Mouse (Mus musculus) right cerebral cortex, adult 18-20 months (tissue): ENCODE data around the gene Amdhd2.
A peak's percentile ranks its signal among the peaks of the same experiment; 100 is the strongest.

Source experiments
- DNase-seq: peaks from one replicate; pipeline ENCODE4 v3.0.0; 2022; ENCODE audit warnings: mixed read lengths

The Amdhd2 gene

GRCm38 (mm10) chr17:24163176-24163962 lies at the start of gene Amdhd2:
Gene Amdhd2, minus strand, starts transcription at chr17:24163766.
- DNase-seq: peak; percentile 98

DNA sequence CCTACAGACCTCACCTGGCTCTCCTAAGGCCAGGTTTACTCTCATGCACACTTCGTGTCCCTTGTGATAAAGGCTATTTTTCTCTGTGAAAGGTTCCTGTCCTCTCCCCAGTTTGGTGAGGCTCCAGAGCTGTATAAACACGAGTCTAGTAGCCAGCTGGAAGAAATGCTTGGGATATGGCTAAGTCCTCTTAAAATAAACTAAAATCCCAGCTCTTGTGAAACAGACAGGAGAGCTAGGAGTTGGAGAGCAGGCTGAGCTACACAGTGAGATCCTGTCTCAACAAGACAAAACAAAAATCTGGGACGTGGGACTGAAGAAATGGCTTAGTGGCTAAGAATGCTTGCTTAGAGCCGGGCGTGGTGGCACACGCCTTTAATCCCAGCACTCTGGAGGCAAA lies 49.6 kb upstream of the Amdhd2 start:
- no peak for DNase-seq

GRCm38 (mm10) chr17:24212441-24213018 lies 49.0 kb upstream of the Amdhd2 start:
- DNase-seq: no peak

DNA sequence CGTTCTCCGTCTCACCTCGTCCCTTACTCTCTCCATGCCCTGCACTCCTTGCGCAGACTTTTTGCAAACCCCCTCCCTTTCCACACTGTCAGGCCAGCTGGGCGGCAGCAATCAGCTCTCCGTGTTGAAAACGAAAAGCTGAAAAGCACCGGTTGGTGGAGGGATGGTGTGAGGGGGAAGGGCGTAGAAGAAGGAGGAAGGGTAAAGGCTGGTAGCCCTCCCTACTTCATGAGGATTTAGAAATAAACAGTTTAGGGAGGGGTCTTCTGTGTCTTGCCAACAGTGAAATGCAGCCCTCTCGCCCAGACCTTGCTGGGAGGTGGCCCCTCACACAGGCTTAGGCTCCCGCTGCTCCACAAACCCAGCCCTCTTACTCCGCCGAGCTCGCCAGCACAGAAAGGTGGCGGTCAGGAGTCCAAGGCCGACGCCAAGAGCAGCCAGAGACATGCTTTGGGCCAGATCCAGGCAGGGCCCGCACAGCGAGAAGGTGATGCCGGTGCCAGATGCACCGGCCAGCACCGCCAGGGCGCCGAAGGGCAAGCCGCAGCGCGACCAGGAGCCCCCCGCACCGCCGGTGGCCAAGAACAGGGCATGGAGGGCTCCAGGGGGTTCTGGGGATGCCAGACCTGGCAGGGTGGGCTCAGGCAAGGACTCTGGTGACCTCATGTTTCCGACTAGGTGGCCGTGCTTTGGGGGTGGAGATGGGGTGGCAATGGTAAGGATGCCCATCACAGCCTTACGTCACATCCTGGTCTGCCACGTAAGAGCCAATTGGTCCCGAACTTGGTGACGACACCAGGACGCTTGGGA lies 48.3 kb upstream of the Amdhd2 start:
- DNase-seq: peak; percentile 92

DNA sequence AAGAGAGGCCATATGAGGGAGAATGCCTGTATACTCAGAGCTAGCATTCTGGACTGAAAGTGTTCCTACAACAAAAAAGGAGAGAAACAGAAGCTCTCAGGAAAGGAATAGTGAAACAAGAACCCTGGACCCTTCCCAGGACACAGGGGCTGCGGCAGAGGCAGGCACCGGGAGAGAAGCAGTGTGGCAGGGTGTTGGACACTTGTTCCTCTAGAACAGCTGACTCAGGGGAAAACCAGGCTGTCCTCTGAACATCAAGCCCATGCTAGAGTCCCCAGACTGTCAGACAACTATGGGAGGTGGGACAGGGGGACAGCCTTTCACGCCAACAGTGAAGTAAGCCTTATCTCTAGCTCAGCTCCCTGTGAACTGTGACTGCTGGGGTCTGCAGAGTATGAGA lies 47.0 kb upstream of the Amdhd2 start:
- DNase-seq: no peak

DNA sequence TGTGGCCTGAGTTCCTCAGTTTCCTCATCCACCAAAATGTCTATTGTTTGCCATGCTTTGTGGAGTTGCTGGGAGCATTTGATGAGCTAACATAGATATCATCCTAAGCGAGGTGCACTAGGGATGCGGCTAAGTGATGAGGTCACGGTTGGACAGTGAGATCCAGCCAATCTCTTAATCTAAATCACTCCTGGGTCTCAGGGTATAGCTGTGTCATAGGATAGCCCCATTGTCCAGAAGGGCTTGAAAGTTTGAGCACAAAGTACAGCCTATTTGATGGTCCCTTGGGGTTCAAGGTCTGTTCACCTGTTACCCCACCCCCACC lies 46.3 kb upstream of the Amdhd2 start:
- no peak for DNase-seq

DNA sequence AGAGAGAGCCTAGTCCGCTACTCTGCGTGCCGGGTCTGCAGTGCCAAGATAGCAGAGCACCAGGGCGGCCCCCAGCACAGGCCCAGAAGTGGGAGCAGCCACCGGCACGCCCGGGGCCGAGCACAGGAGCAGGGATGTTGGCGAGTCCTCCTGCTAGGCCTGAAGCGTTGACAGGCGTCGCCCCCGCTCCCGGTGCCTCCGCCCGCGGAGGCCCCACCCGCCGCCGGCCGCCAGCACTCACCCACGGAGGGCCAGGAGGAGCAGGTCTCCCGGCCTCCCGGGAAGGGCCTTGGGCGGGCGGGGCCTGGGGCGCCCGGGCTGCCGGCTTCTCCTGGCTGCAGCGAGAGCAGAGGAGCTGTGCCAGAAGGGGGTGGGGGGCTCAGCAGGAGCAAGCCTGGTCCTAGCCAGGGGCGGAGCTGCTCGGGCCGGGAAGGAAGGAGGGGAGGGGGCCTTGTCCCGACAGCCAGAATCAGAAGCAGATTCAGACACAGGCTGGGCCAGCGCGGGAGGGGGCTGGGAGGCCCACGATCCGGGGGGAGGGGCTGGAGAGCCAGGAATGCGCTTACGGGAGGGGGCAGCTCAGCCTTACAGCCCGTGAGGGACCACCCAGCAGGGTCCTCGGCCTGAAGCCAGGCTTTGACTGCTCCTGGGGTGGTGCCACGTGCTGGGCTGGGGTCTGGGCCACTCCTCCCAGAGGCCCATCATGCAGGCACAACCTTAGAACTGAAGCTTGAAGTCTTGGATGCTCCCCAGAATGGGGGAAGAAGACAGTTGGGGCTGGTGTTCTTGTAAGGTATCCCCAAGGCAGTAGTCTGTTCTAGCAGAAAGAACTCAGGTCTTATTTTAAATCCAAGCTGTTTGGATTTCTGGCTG lies 45.7 kb upstream of the Amdhd2 start, which contains the start of gene Ntn3:
Gene Ntn3 (minus strand): TSS at position 489 of the 873 bp plus-strand sequence.
- DNase-seq: peak; percentile 65

- DNase-seq: no peak
Observed at GRCm38 (mm10) chr17:24208641-24209042, 45.1 kb upstream of the Amdhd2 start.

GRCm38 (mm10) chr17:24207768-24208640 lies 44.4 kb upstream of the Amdhd2 start:
- DNase-seq: no peak

DNA sequence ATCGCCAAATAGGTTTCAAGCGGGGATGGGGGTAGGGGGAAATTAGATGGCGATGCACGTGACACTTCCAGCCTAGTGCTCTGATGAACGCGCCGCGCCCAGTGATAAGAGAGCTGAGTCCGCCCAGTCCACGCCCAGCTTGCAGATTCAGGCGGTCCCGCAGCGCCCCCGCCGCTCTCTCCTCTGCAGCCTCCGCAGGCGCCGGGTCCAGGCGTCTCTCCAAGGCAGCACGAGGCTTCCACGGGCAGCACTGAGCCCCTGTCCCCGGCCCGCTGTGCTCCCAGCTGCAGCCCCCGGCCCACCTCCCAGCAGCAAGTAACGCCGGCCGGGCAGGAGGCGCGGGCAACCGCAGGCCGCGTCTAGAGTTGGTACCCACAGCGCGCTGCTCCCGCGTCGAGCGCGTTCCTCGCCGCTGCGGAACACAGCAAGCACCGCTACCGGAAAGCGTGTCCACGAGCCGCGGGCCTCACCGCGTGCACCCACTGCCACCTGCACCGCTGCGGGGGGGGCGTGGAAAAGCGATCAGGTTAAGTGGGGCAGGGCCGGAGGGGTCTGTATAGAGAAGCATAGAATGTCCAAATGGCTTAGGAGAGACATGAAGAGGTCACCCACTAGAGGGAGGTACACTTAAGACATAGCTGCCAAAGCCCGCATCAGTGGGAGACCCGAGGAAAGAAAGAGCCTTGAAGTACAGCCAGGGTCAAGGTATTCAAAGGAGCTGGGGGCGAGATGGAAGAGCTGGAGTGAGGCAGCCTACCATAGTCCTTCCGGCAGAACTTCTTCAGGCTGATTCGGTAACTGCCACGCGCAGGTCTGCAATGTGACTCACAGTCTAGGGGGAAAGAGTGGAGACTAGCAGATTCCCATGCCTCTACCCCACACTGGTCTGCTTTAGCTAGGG lies 43.1 kb upstream of the Amdhd2 start:
- peak; percentile 86 for DNase-seq

DNA sequence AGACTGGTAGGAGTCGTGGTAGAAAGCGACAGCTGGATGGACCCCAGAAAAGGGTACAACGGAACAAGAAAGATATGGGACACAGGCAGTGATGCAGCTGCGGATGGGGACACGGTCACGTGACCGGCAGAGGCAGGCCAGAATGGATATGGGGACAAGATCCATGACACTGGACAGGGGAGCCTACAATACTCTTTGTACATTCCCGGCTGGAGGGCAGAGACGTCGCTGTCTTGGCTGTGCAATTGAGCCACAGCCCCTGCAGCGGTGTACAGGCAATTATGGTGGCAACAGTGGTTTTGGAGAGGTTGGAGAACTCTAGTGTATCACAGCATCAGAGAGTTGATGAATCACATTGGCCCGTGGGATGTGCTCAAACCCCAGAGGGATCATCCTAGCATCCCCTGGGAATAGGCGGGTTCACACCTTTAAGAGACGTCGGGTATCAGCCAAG lies 42.4 kb upstream of the Amdhd2 start:
- peak; percentile 58 for DNase-seq

GRCm38 (mm10) chr17:24205284-24205888 lies 41.8 kb upstream of the Amdhd2 start, which contains the start of gene Tbc1d24:
Gene Tbc1d24, minus strand, starts transcription at chr17:24205562.
- DNase-seq: peak; percentile 96

- no peak for DNase-seq
Observed at GRCm38 (mm10) chr17:24204846-24205245, 41.3 kb upstream of the Amdhd2 start.

DNA sequence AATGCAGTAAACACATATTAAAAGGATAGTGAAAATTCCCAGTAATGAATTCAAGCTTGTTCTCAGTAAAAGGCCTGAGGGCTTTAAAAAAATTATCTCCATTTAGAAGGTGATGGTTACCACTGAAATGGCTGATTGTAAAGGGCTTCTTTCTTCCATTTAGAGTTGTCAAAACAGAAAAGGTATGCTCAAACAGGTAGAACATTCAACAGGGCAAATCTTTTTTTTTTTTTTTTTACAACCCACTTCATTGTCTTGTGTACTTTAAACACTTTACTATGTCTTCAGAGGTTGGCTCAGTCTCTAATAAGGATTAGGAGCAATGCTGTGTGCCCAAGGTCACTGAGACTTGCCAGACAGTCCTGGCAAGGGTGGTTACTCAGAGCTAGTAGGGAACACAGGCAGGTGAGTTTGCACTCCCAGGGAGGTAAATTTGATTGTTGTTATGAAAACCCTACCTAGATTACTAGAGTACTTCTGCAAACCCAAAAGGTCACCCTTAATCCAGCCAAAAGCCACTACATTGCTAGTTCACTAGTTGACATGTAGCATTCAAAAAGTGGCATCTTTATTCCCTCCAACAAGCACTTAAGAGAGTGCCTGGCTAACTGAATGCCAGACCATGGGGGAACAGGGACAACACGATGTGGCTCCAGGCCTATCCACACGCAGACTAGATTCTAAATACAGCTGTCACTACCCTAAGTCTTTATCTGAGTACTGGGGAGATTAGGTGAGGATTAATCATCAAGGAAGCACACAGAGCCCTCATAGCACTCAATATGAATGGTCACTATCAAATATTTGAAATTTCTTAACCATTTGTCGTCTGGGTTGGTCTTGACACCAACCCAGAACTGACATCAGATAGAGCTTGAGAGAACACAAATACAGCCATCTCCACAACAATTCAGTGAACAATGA lies 40.3 kb upstream of the Amdhd2 start:
- no peak for DNase-seq

DNA sequence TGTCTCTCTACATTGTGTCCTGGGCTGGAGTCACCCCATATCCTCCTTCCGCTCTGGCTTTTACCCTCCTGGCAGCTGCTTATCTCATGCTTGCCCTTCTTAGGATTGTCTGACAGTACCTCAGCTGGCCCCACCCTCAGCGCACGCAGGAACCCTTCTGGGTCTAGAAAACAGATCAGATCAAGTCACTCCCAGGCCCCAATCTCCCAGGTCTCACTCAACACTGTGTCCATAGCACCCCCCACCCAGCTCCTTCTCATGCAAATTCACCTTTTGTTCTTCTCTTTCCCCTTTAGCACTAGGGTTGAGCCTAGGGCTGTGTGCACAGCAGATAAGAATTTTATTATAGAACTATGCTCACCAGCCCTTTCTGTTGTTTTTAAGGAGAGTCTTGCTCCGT lies 39.5 kb upstream of the Amdhd2 start:
- no peak for DNase-seq

- no peak for DNase-seq
Observed at GRCm38 (mm10) chr17:24201092-24201491, 37.5 kb upstream of the Amdhd2 start.

DNA sequence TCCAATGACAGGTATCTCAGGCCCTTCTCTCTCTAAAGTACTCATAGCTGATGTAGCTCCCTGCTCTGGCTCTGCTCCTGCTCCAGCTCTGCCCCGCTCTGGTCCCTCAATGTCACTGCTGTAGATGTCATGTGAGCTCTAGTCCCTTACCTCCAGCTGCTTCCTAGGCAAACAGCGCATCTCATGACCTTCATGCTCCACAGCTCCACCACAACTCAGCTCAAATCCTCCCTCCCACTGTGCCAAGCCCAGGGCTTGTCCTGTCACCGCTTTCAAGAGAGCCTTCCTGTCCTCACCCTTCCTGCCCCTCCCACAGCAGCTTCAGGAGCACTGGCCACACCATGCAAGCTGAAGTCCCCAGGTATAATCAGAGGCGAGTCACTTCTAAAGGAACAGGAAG lies 36.2 kb upstream of the Amdhd2 start:
- no peak for DNase-seq

- peak; percentile 86 for DNase-seq
Observed at GRCm38 (mm10) chr17:24199252-24199651, 35.7 kb upstream of the Amdhd2 start.
